In the genomic region with DNA sequence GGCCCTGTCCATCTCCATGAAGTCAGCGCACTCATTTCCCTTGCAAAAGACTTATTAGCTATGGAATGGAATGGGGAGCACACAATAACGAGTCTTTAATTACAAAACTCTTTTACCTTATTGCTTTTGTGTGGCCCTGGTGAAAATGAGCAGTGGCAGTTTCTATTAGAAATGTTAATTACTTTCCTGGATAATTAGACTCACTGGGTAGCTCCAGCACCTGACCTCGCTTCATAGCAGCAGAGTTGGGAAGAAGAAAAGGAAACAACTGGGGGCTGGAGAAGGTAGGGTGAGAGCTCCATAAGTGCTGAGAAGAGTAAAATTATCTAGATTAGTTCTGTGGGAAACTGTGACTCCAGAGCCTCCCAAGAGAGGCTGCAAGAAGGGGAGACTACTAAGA, we compare ENCODE assay signal across 15 mouse cellular contexts.
"Had no signal": no experiment of that assay in that cellular context is flagged by ENCODE, and none has a peak within 500 bp of the region (broad histone marks: within the 10 kb centered on the region; RNA-seq: fewer than 3 reads in every experiment).

No protein-coding gene starts in this region.

- DNase-seq: kidney, adult 18-20 months; kidney, postnatal 10 days; kidney, postnatal 4 days; lung, adult 2 months; lung, postnatal 4 days; right cerebral cortex, adult 18-20 months; right cerebral cortex, postnatal 25 days; thymus, postnatal 36 days had no signal

- H3K27me3 ChIP-seq: liver, embryonic 15.5 days; neural tube, embryonic 12.5 days had no signal

- H3K36me3 ChIP-seq: liver, embryonic 15.5 days; neural tube, embryonic 12.5 days had no signal

- H3K4me3 ChIP-seq: layer of hippocampus, adult 2 months; liver, embryonic 15.5 days; myocyte; neural tube, embryonic 12.5 days had no signal

- H3K27ac ChIP-seq: layer of hippocampus, adult 2 months; liver, embryonic 15.5 days; neural tube, embryonic 12.5 days had no signal

- H3K9ac ChIP-seq: liver, embryonic 15.5 days; neural tube, embryonic 12.5 days had no signal

- H3K4me1 ChIP-seq: liver, embryonic 15.5 days; neural tube, embryonic 12.5 days had no signal

- H3K4me2 ChIP-seq: liver, embryonic 11.5 days; liver, embryonic 15.5 days; midbrain, embryonic 11.5 days; neural tube, embryonic 12.5 days had no signal

- H3K9me3 ChIP-seq: liver, embryonic 15.5 days; neural tube, embryonic 12.5 days had no signal

- ATAC-seq: lung, postnatal 0 days had no signal
